Mouse (Mus musculus) heart, embryonic 11.5 days (tissue): ENCODE measurements at regions not wholly inside any gene's neighbourhood (a gene's known extent, or its start where the extent isn't known, plus 50 kb on each side); places are given as distances from the start of the nearest gene placed in this dataset.
"Not testable (repeated sequence)": the region's sequence is repeated elsewhere in the genome, so short reads cannot be mapped to it uniquely, and the experiment has no call there.

ENCODE experiments used
- ATAC-seq: fragments of 200-750 bp; cut with Nextera tagmentation; replicated peaks from 2 replicates; pipeline ENCODE4 v1.8.0; 2017; ENCODE audit warnings: moderate library complexity; ENCODE audit not compliant: insufficient number of reproducible peaks, low FRiP score, low TSS enrichment
- H3K27ac ChIP-seq: fragments of 300-500 bp; sonication (generic); 2 replicates; pipeline ENCODE4 v1.5.1; 2014; ENCODE audit warnings: mild to moderate bottlenecking, low read depth, low read length
- H3K27me3 ChIP-seq: fragments of 300-500 bp; sonication (generic); 2 replicates; pipeline ENCODE4 v1.6.1; 2014; ENCODE audit warnings: mild to moderate bottlenecking, low read length, mixed read lengths; ENCODE audit not compliant: control insufficient read depth, insufficient read depth
- H3K36me3 ChIP-seq: fragments of 300-500 bp; sonication (generic); 2 replicates; pipeline ENCODE4 v1.6.1; 2014; ENCODE audit warnings: mild to moderate bottlenecking, low read length, moderate library complexity, mixed read lengths; ENCODE audit not compliant: control insufficient read depth, insufficient read depth
- H3K4me1 ChIP-seq: fragments of 300-500 bp; sonication (generic); 2 replicates; pipeline ENCODE4 v1.6.1; 2014; ENCODE audit warnings: low read length; ENCODE audit not compliant: control insufficient read depth, insufficient read depth
- H3K4me2 ChIP-seq: fragments of 300-500 bp; sonication (generic); 2 replicates; pipeline ENCODE4 v1.6.1; 2014; ENCODE audit warnings: mild to moderate bottlenecking, moderate library complexity
- H3K4me3 ChIP-seq: fragments of 300-500 bp; sonication (generic); 2 replicates; pipeline ENCODE4 v1.5.1; 2014; ENCODE audit warnings: low read depth, low read length
- H3K9ac ChIP-seq: fragments of 300-500 bp; sonication (generic); 2 replicates; pipeline ENCODE4 v1.6.1; 2014; ENCODE audit warnings: mild to moderate bottlenecking, low read depth, low read length, moderate library complexity
- H3K9me3 ChIP-seq: fragments of 300-500 bp; sonication (generic); replicated peaks from 2 replicates; pipeline ENCODE4 v1.6.1; 2016; ENCODE audit warnings: low read length; ENCODE audit not compliant: control insufficient read depth
- WGBS: fragments of 180-500 bp; shearing (Covaris S2); extraction: QIAGEN DNeasy Blood & Tissue Kit; methylation state at CpG from one replicate; pipeline ENCODE4 v1.1.7; 2014; ENCODE audit not compliant: insufficient replicate concordance; 5-methylcytosine and 5-hydroxymethylcytosine counted together

DNA sequence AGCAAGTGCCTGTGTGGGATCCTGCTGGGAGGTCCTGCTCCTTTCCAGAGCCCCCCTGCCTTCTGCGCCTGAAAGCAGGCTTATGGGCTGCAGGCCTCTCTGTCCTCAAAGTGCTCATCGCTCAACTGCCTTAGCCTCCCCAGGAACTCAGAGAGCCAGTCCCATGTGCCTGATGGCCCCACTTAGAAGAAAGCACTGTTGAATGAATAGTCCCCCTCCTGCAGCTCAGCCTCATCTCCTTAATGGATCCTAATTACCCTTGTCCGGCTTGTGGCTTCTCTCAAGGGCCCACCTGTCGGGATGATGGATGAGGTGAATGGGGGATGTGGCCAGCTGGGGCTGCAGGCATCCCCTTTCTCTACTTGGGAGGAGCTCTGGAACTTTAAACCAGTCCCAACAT is 163.1 kb upstream of the 1700012A03Rik start:
- Histone ChIP-seq H3K27ac (no peak overlapping the region), H3K27me3 (no peaks in the 10 kb centered on the region), H3K4me2 (no peak overlapping the region), H3K9ac (no peak overlapping the region), H3K4me1 (no peaks in the 10 kb centered on the region), H3K9me3 (no peaks in the 10 kb centered on the region), H3K4me3 (no peak overlapping the region), H3K36me3 (no peaks in the 10 kb centered on the region)
- no peak for ATAC-seq
- 17% methylated on average over 4 of the region's 4 CpGs for WGBS

DNA sequence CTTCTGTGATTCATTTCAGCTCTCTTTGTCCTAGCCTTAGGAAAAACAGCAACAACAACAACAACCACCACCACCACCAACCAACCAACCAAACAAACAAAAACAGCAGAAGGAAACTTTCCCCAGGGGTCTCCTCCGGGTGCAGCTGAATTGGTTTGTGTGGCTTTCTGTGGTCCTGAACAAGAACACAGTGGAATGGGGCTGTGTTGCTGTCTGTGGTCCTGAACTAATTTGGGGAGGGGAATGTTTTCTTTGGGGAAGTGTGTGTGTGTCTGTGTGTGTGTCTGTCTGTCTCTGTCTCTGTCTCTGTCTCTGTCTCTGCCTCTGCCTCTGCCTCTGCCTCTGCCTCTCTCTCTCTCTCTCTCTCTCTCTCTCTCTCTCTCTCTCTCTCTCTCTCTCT is 164.8 kb upstream of the 1700012A03Rik start:
- not testable (repeated sequence) for H3K4me2 ChIP-seq, H3K36me3 ChIP-seq, H3K27me3 ChIP-seq, H3K9me3 ChIP-seq, ATAC-seq, H3K27ac ChIP-seq, H3K4me1 ChIP-seq, H3K9ac ChIP-seq, H3K4me3 ChIP-seq
- WGBS: 12% methylated on average over 1 of the region's 1 CpGs

DNA sequence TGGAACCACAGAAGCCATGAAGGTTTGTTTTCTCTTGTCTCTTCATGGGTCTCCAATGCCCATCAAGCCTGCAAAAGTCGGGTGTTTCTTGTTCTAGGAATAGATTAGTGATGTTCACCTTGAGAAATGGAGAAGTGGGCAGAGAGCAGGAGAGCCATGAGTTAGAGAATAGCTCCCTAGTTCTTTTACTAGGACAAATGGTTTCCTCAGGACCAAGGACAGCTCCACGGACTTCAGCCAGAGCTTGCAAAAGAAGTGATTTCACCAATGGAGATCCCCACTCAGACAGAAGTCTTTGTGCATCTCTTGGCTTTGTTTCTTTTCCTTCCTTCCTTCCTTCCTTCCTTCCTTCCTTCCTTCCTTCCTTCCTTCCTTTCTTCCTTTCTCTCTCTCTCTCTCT is 166.3 kb upstream of the 1700012A03Rik start:
- H3K4me2 ChIP-seq: no peak overlapping the region
- WGBS: 5% methylated on average over 2 of the region's 2 CpGs

DNA sequence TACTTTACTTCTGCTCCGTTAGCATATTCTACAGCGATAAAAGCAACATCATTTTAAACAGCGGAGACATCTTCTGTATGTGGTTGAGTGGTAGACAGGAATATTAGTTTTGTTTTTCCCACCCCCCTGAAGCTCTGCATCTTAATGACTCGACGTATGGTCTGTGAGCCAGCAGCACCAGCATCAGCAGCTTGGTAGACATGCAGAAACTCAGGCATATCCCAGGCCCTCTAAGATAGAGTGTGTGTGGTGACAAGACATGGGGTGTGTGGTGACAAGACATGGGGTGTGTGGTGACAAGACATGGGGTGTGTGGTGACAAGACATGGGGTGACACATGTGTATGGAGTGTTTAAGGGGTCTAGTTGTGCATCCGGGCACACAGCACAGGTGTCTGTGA is 175.4 kb upstream of the 1700012A03Rik start:
- Histone ChIP-seq H3K4me2 (no peak overlapping the region), H3K9ac (no peak overlapping the region), H3K4me1 (no peaks in the 10 kb centered on the region), H3K27me3 (no peaks in the 10 kb centered on the region), H3K27ac (no peak overlapping the region), H3K36me3 (no peaks in the 10 kb centered on the region), H3K4me3 (no peak overlapping the region), H3K9me3 (no peaks in the 10 kb centered on the region)
- WGBS: 68% methylated on average over 6 of the region's 6 CpGs
- ATAC-seq: no peak

More for the DNA sequence above, 166.3 kb upstream of the 1700012A03Rik start:
- Histone ChIP-seq H3K27ac (no peak overlapping the region), H3K4me3 (no peak overlapping the region), H3K9me3 (no peaks in the 10 kb centered on the region), H3K4me1 (no peaks in the 10 kb centered on the region), H3K9ac (no peak overlapping the region), H3K36me3 (no peaks in the 10 kb centered on the region), H3K27me3 (no peaks in the 10 kb centered on the region)
- no peak for ATAC-seq

DNA sequence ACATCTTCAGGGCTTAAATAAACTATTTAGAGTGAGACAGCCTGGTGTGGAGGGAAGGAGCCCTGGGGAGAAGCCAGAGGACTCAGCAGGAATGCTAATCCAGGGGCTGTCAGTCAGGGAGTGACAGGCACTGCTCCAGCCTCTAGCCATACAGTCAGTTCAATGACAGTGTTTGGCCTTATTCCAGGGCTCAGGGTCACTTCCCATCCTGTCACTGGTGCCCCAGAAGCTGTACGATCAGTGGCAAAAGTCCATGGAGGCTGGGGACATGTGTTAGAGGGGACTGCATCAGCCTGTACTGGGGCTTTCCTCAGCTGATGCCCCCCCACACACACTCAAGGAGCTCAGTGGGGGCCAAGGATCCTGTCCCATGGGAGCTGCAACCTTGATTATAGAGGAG is 176.1 kb upstream of the 1700012A03Rik start:
- H3K9ac ChIP-seq: no peak overlapping the region
- no peak overlapping the region for H3K4me2 ChIP-seq
- WGBS: 22% methylated on average over 1 of the region's 1 CpGs
- no peaks in the 10 kb centered on the region for H3K36me3 ChIP-seq
- no peak overlapping the region for H3K4me3 ChIP-seq
- no peaks in the 10 kb centered on the region for H3K27me3 ChIP-seq
- no peaks in the 10 kb centered on the region for H3K9me3 ChIP-seq
- H3K27ac ChIP-seq: no peak overlapping the region
- no peaks in the 10 kb centered on the region for H3K4me1 ChIP-seq
- ATAC-seq: no peak

DNA sequence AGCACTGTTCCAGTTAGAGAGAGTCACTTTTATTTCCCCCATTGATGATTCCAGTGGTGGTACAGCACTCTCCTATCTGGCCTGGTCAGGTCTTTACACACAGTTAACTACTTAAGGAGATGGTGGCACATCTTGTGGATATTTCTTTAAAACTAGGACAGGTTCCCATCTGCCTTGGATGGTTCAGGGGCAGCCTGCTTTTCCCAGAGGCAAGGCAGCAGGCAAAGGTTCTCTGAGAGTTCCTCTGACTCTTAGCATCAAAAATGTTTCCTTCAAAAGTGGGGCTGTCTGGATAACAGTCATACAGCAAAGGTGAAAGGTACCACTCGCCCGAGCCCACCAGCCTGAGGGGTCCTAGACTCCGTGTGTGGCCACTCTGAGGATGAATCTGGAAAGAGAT is 178.3 kb upstream of the 1700012A03Rik start:
- Histone ChIP-seq H3K4me1 (no peaks in the 10 kb centered on the region), H3K27me3 (no peaks in the 10 kb centered on the region), H3K4me2 (no peak overlapping the region), H3K9ac (no peak overlapping the region), H3K27ac (no peak overlapping the region), H3K4me3 (no peak overlapping the region), H3K9me3 (no peaks in the 10 kb centered on the region), H3K36me3 (no peaks in the 10 kb centered on the region)
- ATAC-seq: no peak
- WGBS: 85% methylated on average over 3 of the region's 3 CpGs

DNA sequence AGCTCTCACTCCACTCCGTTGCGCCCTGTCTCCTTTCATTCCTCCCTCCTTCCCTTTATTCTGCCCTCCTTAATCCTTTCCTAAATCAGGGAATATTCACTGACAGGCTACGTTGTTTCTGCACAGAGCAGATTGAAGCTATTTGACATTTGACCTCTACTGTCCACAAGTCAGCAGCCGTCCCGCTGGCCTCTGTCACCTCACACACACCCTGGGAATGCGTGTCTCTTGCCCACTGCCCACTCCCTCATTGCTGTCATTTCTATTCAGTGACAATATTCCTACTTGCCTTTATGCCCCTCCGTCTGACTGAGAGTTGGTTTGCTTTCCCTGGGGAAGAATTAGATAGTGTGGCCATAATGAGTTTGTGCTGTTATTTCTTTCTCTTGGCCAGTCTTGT is 188.1 kb upstream of the 1700012A03Rik start:
- no peak for ATAC-seq
- Histone ChIP-seq H3K9ac (no peak overlapping the region), H3K4me1 (no peaks in the 10 kb centered on the region), H3K4me2 (no peak overlapping the region), H3K27ac (no peak overlapping the region), H3K27me3 (no peaks in the 10 kb centered on the region), H3K9me3 (no peaks in the 10 kb centered on the region), H3K36me3 (no peaks in the 10 kb centered on the region), H3K4me3 (no peak overlapping the region)
- WGBS: 50% methylated on average over 7 of the region's 7 CpGs

DNA sequence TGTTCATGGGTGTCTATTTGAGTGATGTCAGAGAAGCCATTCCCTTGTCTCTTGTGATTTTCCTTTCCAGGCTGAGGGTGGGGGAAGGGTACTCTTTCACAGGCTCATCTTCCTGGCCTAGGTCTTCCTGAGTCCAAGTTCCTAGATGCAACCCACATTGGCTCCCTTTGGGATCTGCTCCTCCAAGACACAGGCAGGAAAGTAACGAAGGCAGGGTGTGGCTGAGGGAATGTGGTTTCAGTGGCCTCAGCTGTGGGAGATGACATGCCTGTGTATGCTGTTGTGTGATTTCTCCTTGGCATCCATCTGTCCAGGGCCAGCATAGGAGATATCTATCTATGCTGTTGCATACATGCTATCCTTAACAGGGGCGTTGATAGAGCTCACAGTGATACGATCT is 190.4 kb upstream of the 1700012A03Rik start:
- Histone ChIP-seq H3K4me1 (no peaks in the 10 kb centered on the region), H3K27me3 (no peaks in the 10 kb centered on the region), H3K4me3 (no peak overlapping the region), H3K36me3 (no peaks in the 10 kb centered on the region), H3K4me2 (no peak overlapping the region), H3K9ac (no peak overlapping the region), H3K9me3 (no peaks in the 10 kb centered on the region), H3K27ac (no peak overlapping the region)
- no peak for ATAC-seq
- WGBS: 79% methylated on average over 3 of the region's 3 CpGs

DNA sequence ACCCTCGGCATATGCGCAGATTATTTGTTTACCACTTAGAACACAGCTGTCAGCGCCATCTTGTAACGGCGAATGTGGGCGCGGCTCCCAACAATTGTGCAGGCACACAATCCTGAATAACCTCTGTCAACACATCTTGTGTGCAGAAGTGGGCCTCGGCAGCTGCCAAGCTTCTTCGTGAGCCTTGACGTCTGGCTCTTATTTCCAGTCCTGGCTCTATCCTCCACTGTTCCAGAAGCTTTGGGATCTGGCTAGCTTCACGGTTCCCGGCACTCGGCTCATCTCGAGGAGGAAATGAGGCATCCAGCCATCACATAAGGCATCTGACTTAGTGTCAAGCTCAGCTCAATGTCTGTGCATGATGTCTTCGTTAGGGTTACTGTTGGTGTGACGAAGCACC is 195.8 kb upstream of the 1700012A03Rik start:
- no peak for ATAC-seq
- no peaks in the 10 kb centered on the region for H3K27me3 ChIP-seq
- H3K9me3 ChIP-seq: no peaks in the 10 kb centered on the region
- no peaks in the 10 kb centered on the region for H3K36me3 ChIP-seq
- no peak overlapping the region for H3K4me2 ChIP-seq
- H3K9ac ChIP-seq: no peak overlapping the region
- no peaks in the 10 kb centered on the region for H3K4me1 ChIP-seq
- no peak overlapping the region for H3K4me3 ChIP-seq
- 90% methylated on average over 14 of the region's 16 CpGs for WGBS
- H3K27ac ChIP-seq: no peak overlapping the region
